Mouse (Mus musculus): ENCODE measurements at regions not wholly inside any gene's neighbourhood (a gene's known extent, or its start where the extent isn't known, plus 50 kb on each side); places are given as distances from the start of the nearest gene placed in this dataset.
A peak's percentile ranks its signal among the peaks of the same experiment; 100 is the strongest.
"Not testable (repeated sequence)": the region's sequence is repeated elsewhere in the genome, so short reads cannot be mapped to it uniquely, and the experiment has no call there.

DNA sequence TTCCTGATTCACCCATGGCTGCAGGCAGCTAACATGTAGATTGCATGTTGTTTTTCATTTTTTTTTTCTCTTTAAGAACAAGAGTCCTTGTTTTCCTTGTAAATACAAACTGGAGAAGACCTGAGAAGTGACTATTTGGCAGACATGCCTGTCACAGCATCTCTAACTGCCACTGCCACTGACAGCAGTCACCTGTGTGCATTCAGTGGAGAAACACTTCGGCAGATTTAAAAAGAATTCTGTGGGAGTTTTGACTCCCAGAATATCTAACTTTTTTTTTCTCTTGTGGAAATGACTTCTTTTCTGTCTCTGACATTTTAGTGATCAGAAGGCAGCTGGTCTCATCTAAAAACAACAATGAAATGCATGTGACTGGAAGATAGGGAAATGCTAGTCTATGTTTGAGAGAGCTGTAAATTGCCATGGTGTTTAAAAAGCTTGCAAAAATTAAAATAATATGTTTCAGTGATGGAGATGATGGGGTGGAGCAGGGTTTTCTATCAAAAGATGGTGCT, 526.0 kb upstream of the Agtr1b start:
- no peak for DNase-seq (ENCODE audit: low spot score)

DNA sequence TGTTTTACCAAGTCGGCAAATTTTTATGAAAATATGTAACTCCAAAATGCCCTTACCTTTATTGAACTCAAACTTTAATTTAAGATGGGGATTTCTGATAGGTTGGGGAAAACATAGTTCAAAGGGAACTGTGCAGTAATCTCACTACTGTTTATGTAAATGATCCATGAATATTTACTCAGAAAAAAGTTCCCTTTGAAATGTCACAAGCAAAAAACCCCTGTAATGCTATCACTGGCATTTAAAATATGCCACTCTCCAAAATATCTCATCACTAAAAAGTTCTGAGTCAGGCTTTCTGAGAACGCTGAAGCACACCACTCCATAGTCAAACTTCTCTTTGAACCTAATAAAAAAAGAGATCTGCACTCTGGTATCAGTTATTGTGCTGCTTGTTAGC, 497.3 kb upstream of the Agtr1b start:
- no peak for DNase-seq (ENCODE audit: low spot score)

DNA sequence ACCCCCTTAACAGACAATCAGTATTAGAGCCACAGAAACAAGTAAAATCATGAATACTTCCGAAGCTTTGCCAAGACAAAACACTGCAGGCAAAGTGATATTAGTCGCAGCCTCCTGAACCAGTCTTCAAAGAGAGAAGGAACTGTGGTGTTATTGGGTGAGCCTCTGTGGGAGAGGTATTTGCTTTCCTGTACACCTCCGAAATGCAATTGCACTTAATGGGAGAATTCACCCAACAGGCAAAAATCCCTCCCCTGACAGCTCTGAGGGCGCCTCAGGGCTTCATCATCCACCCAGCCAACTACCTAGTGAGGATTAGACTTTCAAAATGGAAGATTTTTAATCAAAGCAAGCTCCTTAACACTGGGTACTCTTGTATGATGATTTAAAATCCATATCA, 464.1 kb upstream of the Agtr1b start:
- DNase-seq (ENCODE audit: low spot score) = no peak

DNA sequence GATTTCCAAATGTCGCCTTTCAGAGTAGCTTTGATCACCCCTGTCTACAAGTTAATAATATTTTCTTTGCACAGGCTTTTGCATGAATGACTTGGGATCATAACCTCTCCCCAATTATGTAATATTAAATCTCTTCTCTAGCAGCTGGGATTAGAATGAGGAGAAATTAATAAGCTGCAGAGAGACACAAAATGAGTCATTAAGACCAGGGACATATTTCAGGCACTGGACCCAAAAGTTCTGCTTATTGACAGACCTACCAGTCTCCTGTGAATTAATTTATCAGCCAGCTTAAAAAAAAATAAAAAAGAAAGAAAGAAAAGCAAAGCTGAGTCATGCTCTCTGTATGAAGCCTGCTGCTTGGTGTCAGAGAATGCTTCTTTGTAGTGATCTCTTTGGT, 462.4 kb upstream of the Agtr1b start:
- DNase-seq (ENCODE audit: low spot score) = no peak

DNA sequence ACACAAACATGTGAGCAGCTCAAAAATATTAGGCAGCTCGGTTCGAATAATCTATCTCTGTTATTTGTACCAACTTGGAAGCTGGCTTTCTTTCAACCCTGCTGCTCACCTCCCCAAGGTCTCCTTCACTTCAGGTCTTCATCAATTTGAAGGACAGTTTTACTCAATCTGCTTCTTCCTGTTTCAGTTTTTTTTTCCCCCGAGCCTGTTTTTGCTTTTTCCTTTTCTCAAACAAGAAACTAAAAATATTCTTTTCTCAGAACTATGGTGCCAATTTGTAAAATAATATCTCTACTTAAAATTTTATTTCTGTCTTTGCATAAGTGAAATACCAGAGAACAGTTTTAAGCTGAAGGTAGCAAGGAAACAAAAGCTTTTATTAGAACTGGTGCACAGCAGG, 461.8 kb upstream of the Agtr1b start:
- DNase-seq (ENCODE audit: low spot score) = no peak

DNA sequence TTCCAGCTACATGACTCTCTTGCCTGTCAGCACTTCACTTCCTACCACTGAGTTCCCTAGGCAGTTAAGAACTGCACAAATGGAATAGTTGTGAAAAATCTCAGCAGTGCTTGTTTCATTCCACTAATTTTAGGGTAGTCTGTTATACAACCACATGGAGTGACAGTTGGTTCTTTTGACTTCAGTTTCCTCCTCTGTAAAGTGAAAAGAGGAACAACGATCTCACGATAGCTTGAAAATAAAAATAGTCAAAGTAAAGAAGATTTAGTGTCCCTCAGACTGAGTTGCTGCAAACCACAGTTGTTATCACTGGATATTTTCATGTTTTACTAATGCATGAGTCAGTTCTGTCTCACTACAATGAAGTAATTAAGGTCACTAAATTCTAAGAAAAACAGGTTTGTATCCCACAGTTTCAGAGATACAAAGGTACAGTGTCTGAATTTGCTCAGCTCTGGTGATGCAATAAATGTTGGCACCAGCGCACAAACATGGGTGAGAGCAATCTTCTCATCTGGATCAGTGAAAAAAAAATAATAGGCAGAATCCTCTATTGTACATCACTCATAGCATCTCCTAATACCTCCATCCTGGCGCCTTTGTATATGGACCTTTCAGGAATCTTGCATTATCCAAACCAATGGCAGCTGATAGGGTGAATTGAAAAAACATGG, 458.8 kb upstream of the Agtr1b start:
- DNase-seq (ENCODE audit: low spot score) = no peak

DNA sequence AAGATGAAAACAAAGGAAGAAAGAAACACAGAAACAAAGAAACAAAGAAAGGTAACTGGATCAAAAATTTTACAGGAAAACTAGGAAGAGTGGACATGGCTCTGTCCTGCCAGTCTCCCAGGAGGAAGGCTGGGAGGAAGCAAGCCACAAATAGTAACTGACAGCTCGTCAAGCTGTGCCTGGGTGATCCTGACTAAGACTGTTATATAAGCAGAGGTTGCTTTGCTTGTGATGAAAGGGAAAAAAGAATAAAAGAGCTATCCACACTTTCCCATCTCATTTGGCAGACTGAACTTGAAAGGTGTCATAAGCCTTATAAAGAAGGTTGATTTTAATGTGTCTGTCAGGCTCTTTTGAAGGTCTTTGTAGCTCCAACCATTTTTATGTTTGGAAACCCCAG, 455.2 kb upstream of the Agtr1b start:
- no peak for DNase-seq (ENCODE audit: low spot score)

DNA sequence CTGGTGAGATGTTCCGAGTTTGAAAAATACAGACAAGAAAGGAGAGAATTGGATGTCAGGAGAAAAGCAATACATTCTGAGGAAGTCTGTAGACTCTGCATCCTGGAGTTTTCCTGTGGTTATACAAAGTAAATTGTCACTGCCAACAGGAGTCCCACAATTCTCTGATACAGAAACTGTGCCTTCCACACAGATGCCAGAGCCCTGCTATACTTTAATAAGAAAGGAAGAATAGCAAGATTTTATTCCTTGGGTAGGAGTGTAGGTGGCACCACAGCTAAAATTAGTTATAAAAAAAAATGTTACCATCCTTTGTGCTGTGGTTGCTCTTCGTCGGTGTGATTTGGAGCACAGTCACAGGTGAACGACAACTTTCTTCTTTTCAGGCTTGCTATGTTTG, 454.7 kb upstream of the Agtr1b start:
- no peak for DNase-seq (ENCODE audit: low spot score)

DNA sequence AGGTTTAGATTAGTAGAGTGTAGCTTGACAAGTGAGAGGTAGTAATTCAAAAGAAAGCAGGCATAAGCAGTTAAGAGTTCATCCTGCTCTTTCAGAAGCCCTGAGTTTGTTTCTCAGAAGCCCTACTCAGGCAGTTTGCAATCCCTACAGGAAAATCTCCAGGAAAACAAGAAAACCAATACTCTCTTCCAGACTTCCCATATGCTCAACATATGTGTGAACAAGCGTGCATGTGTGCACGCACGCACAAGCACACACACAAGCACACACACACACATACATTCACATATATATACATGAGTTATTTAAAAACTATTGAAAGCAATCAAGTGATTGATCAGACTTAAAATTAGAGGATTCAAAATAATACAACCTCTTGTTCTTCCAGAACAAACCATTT, 453.1 kb upstream of the Agtr1b start:
- no peak for DNase-seq (ENCODE audit: low spot score)

DNA sequence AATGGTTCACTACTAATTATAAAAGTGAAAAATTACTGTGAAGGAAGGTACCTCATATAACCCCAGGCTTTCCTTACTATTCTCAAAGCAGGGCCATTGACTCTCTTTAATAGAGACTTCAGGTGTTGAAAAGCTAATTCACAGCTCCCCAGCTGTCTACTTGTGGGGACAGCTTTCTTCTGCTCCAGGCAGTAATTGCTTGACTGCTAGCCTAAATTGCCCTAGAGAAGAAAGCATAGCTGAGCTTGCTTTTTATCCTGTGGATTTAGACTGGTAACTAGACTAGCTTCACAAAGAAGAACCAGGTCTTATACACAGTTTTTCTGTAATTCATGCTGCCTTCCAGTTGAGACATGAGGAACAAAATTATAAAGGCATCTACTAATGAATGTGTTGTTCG, 452.6 kb upstream of the Agtr1b start:
- DNase-seq (ENCODE audit: low spot score) = no peak

DNA sequence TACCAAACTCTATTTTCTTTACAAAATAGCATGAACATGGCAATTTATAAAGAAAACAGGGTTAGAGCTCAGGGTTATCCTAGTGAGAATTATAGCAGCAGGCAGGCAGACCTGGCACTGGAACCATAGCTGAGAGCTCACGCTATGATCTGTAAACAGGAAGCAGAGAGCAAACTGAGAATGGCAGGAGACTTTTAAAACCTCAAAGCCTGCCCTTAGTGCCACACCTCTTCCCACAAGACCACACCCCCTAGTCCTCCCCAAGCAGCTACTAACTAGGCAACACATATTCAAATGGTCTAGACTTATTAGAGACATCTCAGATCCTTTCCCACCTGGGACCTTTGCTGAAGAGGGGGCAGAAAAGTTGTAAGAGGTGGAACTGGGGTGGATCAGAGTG, 449.6 kb upstream of the Agtr1b start:
- DNase-seq (ENCODE audit: low spot score) = no peak

DNA sequence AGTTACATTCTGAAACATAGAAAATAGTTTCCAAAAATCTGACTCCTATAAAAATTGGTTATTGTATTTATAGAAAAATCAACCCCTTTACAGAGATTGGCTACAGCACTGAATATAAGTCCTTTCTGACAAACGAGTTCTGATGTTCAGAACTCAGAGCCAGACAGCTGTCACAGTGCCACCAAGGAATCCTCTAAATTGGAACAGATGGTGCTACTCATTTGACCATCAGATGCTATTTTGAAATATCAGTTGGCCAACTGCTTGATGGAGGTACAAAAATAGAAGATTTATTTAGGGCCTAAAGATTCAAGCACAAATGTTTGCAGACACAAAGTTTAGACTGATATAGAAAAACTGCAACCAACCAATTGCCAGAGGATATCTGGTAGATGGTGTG, 427.3 kb upstream of the Agtr1b start:
- no peak for DNase-seq (ENCODE audit: low spot score)

DNA sequence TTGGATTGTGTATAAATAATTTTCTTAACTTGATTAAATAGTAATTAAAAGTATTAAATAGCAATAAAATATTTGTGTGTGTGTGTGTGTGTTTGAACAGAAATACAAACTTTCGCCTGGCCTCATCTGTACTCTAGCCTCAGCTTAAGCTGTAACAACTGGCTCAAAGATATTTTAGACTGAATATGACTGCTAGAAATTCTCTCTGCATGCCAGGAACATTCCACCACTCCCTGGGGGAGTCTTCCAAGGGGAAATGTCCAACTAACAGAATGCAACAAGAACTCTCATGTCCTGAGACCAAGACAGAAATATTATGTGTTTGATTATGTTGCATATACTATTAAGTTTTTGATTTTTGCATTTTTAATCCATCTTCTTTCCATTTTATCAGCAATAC, 425.5 kb upstream of the Agtr1b start:
- DNase-seq (ENCODE audit: low spot score) = no peak

DNA sequence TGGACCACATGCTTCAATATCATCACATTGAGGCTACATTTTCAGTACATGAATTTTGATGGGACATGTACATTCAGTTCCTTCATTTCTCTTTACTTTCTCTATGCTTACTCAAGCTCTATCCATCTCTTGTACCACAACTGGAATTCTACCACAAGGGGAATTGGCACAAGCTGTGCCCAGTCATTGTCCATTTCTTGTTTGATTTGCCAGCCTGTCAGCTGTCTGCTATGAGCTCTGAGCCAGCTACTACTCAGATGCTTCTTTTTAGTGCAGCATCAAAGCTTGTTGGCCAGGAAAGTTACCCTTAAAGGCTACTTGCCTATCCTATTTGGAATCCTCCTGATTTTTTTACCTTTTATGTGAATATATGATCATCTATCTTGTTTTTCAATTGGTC, 410.9 kb upstream of the Agtr1b start:
- no peak for DNase-seq (ENCODE audit: low spot score)

DNA sequence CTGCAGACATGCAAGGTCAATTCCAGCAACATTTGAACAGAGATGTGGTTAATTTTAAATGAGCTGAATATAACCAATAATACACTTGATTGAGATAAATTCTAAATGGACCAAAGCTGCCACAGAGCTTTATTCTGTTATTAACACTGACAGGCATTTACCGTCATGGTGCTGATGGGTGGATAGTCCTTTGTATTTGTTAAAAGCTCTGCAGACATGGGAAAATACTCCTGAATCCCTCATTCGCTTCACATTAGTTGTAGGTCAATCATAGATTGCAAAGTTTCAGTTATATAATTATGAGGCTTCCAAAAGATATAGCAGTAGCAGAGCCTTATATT, 410.0 kb upstream of the Agtr1b start:
- no peak for DNase-seq (ENCODE audit: low spot score)

DNA sequence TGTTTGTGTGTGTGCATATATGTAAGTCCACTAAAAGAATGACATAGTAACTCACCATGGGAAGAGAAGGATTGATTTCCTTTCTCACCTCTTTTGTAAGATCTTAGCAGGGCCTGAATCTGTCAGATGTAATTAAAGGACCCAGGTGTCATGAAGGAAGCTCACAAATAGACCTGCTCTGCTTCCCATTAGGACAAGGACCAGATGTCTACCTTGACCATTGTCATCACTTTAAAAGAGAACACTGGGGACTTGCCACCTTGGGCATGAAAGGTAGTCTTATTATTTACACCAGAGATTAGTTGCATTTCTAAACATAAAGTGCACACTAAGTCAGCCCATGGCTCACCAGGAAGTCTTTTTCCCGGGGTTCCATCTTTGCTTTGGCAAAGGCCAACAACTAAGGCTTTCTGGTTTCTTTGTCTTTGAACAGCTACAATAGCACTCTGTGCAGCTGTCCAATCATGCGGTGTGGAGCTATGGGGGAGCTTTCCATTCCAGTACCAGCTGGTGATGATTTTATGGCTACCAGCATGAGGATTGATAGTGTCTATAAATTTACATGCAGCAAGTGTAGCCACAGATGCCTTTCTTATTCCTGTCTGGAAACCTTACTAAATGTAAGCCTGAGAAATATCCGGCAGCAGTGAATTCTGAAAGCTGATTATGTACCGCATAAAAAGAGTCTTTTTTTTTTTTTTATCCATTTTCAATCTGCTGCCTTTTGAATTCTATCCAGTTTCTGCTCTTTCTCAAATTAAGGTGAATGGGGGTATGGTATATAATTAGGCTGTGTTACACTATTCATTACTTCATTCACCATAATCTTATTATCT, 409.4 kb upstream of the Agtr1b start:
- DNase-seq (ENCODE audit: low spot score) = no peak

DNA sequence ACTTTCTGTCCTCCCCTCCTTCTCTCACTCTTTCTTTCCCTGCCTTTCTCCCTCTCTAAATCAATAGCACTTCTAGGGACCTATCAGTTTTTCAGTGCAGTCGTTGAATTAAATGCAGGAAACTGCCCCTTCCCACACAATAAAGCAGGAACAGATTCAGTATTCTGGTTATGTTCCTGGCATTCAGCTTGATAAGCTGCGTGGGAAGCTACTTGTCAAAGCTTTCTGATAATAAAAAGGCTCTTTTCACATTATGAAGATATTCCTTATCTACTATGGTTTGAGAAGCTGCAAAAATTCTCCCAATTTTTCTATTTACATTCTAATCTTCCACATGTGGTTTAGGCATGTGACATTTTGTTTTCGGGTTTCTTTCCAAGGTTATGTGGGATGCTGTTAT, 367.3 kb upstream of the Agtr1b start:
- DNase-seq (ENCODE audit: low spot score) = no peak

DNA sequence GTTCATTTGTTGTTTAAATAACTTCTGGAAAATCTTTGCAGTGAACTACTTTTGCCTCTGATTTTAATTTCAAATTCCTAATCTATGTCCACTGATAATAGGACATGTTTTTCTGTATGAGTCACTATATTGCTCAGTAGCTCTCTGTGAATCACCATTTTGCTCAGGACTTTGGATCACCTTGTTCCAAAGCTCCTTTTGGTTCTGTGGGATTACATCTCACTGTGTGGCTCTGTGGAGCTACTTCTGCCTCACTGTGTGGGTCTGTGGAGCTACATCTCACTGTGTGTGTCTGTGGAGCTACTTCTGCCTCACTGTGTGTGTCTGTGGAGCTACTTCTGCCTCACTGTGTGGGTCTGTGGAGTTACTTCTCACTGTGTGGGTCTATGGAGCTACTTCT, 365.0 kb upstream of the Agtr1b start:
- no peak for DNase-seq (ENCODE audit: low spot score)

DNA sequence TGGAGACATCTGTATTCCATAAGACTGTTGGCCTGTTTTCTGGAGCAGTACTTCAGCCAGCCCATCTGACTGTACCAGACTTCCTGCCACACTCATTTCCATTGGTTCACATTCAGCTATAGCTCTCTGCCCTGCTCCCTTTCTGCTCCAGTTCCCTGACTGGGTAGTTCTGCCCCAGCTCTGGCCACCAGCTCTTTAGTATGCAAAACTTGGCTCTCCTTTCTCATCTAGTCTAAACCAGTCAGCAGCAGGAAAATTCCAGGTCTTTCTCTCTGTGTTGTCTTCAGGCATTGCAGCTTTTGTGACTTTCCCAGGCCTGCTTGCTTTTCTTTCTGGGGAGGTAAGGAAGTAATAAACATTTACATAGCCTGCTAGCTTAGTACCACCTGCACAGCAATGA, 363.5 kb upstream of the Agtr1b start:
- DNase-seq (ENCODE audit: low spot score) = no peak

DNA sequence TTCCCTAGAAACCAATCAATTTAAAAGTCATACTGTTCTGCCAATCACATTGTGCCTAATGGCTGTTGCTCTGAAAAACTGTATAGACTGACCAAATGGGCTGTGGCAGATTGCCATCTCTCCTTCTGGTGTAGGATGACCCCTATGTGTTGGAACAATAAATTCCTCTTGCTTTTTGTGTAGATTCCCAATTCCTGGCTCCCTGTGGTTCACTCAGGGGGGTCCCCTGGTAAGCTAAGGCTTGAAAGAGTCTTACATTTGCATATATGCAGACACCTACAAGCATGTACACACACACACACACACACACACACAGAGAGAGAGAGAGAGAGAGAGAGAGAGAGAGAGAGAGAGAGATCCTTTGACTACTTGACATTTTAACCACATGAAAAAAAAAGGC, 362.8 kb upstream of the Agtr1b start:
- not testable (repeated sequence) for DNase-seq (ENCODE audit: low spot score)

DNA sequence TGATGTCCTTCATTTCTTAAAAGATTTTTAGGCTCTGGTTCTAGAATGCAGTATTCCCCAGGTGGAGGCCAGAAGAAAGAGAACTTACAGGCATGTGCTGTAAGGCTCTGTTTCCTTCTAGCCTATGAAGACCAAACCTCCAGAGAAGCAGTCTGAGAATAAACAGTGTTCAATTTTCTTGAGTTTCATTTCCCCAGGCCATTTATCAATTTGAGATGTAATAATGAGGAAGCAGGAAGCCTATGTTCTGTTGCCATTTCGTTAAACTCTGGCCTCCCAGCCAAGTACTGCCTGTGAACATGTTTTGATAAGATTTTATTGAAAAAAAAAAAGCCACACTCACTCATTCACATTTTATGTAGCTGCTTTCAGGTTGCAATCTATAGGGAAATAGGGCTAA, 347.7 kb upstream of the Agtr1b start:
- DNase-seq (ENCODE audit: low spot score) = no peak

DNA sequence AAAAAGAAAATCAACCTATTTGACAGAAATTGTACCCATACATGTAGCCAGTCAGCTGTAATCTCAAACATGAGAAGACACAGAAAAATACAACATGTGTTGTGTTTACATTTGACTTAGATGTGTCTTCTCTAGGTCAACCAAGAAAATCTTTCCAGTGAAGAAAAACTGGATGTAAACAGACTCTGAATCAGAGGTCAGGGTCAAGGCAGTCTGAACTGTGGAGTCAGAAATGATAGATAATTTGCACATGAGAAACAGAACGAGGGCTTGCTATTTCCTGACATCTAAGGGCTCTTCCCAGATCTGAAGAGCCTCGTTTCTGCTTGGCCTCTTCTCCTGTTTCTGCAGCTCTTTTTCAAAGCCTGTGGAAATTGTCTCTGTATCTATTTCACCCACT, 342.7 kb upstream of the Agtr1b start:
- peak; percentile 2 for DNase-seq (ENCODE audit: low spot score)

DNA sequence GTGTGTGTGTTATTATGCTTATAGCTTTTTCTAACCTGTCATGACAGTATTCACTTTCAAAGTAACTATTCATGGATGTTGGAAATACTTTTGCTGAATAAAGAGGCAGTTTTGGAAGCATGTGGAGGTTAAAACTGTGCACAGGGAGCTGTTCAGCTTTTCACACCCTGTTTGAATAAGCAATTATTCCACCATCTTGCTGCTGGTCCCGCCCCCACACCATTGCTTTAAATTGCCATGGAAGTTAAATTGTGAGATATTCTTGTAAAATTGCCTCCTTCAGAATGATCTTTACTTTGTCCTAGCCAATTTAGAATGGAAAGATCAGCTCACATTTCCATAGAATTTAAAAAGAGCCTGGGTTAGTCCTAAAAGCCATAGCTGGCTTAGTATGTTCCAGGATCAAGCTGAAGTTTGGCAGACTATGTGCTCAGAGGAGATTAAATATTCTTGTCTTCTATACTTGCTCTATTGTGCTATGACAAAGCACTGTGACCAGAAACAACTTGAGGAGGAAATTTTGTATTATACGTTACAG, 328.4 kb upstream of the Agtr1b start:
- no peak for DNase-seq (ENCODE audit: low spot score)
